ENCODE assay signal across 22 mouse cellular contexts in the genomic region with DNA sequence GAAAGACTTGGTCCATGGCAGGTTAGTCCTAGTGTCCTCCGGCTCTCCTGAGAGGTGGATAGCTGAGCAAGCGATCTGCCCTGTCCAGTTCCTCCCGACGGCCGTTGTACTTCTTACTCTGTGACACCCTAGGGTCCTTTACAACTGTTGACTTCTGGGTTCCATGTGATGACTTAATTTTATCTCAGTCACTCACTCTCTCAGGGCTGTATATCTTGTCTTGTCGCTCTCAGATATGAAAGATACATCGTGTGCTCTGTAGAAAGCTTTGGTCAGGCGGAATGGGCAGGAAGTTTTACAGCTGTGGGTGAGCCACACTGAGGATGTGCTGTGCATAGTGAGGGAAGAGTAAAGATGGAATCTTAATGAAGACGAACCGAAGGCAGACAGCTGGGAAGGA.
DNase-seq lines count a peak whose midpoint lies in the region; ATAC-seq and TF ChIP-seq lines count a peak whose summit lies in the region.
"Had no signal": no experiment of that assay in that cellular context is flagged by ENCODE, and none has a peak within 500 bp of the region (broad histone marks: within the 10 kb centered on the region; RNA-seq: fewer than 3 reads in every experiment).

No protein-coding gene starts in this region.

- peaks cover 7% of the 10 kb centered on the region; the same call in 1 of the 2 replicates for H3K4me1 ChIP-seq in liver, embryonic 11.5 days (replicated peaks; ENCODE audit: control insufficient read depth, insufficient read depth, low read length)
- no peaks in the 10 kb centered on the region for H3K4me1 ChIP-seq in stomach, embryonic 15.5 days
- no peaks in the 10 kb centered on the region for H3K4me1 ChIP-seq in stomach, postnatal 0 days (replicated peaks; ENCODE audit: control insufficient read depth, insufficient read depth)
- H3K4me1 ChIP-seq in liver, embryonic 15.5 days (replicated peaks): peaks cover 18% of the 10 kb centered on the region
- H3K4me1 ChIP-seq: embryonic facial prominence, embryonic 15.5 days; forebrain, embryonic 15.5 days had no signal

- 49% methylated on average over 10 of the region's 10 CpGs for WGBS in liver, embryonic 11.5 days
- 72% methylated on average over 10 of the region's 10 CpGs for WGBS in stomach, embryonic 15.5 days
- 82% methylated on average over 10 of the region's 10 CpGs for WGBS in stomach, postnatal 0 days
- WGBS in liver, embryonic 15.5 days (ENCODE audit: insufficient replicate concordance): 35% methylated on average over 10 of the region's 10 CpGs

- no peaks in the 10 kb centered on the region for H3K36me3 ChIP-seq in liver, embryonic 11.5 days (ENCODE audit: control insufficient read depth, insufficient read depth, low read length)
- H3K36me3 ChIP-seq in stomach, embryonic 15.5 days: no peaks in the 10 kb centered on the region
- no peaks in the 10 kb centered on the region for H3K36me3 ChIP-seq in stomach, postnatal 0 days (ENCODE audit: control insufficient read depth, insufficient read depth, low read length)
- no peaks in the 10 kb centered on the region for H3K36me3 ChIP-seq in liver, embryonic 15.5 days (replicated peaks)
- H3K36me3 ChIP-seq: embryonic facial prominence, embryonic 15.5 days; forebrain, embryonic 15.5 days; heart, embryonic 10.5 days; hindbrain, embryonic 12.5 days had no signal

- intact Hi-C loops in left cerebral cortex, postnatal 14 days (cut with DNase I): no loop called here

- no peaks in the 10 kb centered on the region for H3K9me3 ChIP-seq in liver, embryonic 11.5 days (ENCODE audit: control insufficient read depth, low read length)
- no peaks in the 10 kb centered on the region for H3K9me3 ChIP-seq in stomach, embryonic 15.5 days
- H3K9me3 ChIP-seq in stomach, postnatal 0 days (ENCODE audit: control insufficient read depth, low read length): no peaks in the 10 kb centered on the region
- no peaks in the 10 kb centered on the region for H3K9me3 ChIP-seq in liver, embryonic 15.5 days (replicated peaks)
- H3K9me3 ChIP-seq: embryonic facial prominence, embryonic 15.5 days; forebrain, embryonic 15.5 days; heart, embryonic 10.5 days; hindbrain, embryonic 12.5 days had no signal

- no peaks in the 10 kb centered on the region for H3K27me3 ChIP-seq in liver, embryonic 11.5 days (replicated peaks; ENCODE audit: control insufficient read depth, insufficient read depth, low read length)
- no peaks in the 10 kb centered on the region for H3K27me3 ChIP-seq in stomach, embryonic 15.5 days (replicated peaks)
- H3K27me3 ChIP-seq in stomach, postnatal 0 days (ENCODE audit: control insufficient read depth, insufficient read depth, low read length): no peaks in the 10 kb centered on the region
- H3K27me3 ChIP-seq in liver, embryonic 15.5 days: no peaks in the 10 kb centered on the region
- H3K27me3 ChIP-seq: CH12.LX; embryonic facial prominence, embryonic 15.5 days; forebrain, embryonic 15.5 days; hindbrain, embryonic 12.5 days had no signal

- no peak overlapping the region for H3K4me2 ChIP-seq in liver, embryonic 11.5 days
- H3K4me2 ChIP-seq in stomach, embryonic 15.5 days: no peak overlapping the region
- H3K4me2 ChIP-seq in stomach, postnatal 0 days (replicated peaks; ENCODE audit: low read depth): no peak overlapping the region
- H3K4me2 ChIP-seq in liver, embryonic 15.5 days: peak overlapping the region; percentile 4; the same call in 1 of the 2 replicates
- H3K4me2 ChIP-seq: embryonic facial prominence, embryonic 15.5 days; forebrain, embryonic 15.5 days; hindbrain, embryonic 12.5 days had no signal

- no peak for DNase-seq in liver, embryonic 11.5 days (ENCODE audit: low spot score)
- DNase-seq in liver: no peak
- no peak for DNase-seq in stomach, postnatal 0 days (ENCODE audit: low spot score)
- no peak for DNase-seq in cerebellum, postnatal 14 days
- DNase-seq in left cerebral cortex, postnatal 14 days (ENCODE audit: low spot score in 2 of 2): no peak
- DNase-seq: adrenal gland, adult 2 months; adrenal gland, postnatal 25 days; cerebellum, adult 18-20 months; cerebellum, adult 9-11 months; embryo, embryonic 11 days; gastrocnemius, postnatal 14 days; heart, postnatal 10 days; heart, postnatal 4 days had no signal

- no peak overlapping the region for H3K9ac ChIP-seq in liver, embryonic 11.5 days (ENCODE audit: low read depth, low read length)
- no peak overlapping the region for H3K9ac ChIP-seq in stomach, embryonic 15.5 days
- H3K9ac ChIP-seq in stomach, postnatal 0 days (ENCODE audit: low read length): no peak overlapping the region
- H3K9ac ChIP-seq in liver, embryonic 15.5 days: no peak overlapping the region
- H3K9ac ChIP-seq: embryonic facial prominence, embryonic 15.5 days; forebrain, embryonic 15.5 days; hindbrain, embryonic 12.5 days had no signal

- peak; percentile 82 for ATAC-seq in liver, embryonic 11.5 days (replicated peaks; ENCODE audit: low FRiP score)
- peak; percentile 31; the same call in 1 of the 2 replicates for ATAC-seq in stomach, embryonic 15.5 days (ENCODE audit: insufficient read depth, low FRiP score, low read depth)
- ATAC-seq in stomach, postnatal 0 days (ENCODE audit: low FRiP score, low TSS enrichment): no peak
- ATAC-seq in liver, embryonic 15.5 days (ENCODE audit: insufficient read depth): peak; percentile 70
- peak; percentile 55 for ATAC-seq in megakaryocyte-erythroid progenitor cell, adult 5-6 weeks (replicated peaks; ENCODE audit: low FRiP score, low TSS enrichment, poor library complexity, severe bottlenecking)
- ATAC-seq: forebrain, embryonic 15.5 days had no signal

- H3K4me3 ChIP-seq in liver, embryonic 11.5 days (ENCODE audit: low read depth, low read length): no peak overlapping the region
- no peak overlapping the region for H3K4me3 ChIP-seq in stomach, embryonic 15.5 days (replicated peaks)
- no peak overlapping the region for H3K4me3 ChIP-seq in stomach, postnatal 0 days (ENCODE audit: low read depth, low read length)
- no peak overlapping the region for H3K4me3 ChIP-seq in liver, embryonic 15.5 days (replicated peaks)
- H3K4me3 ChIP-seq: embryonic facial prominence, embryonic 15.5 days; forebrain, embryonic 15.5 days; heart, embryonic 10.5 days; hindbrain, embryonic 12.5 days had no signal

- TF ChIP-seq EP300 in stomach, postnatal 0 days (optimal IDR thresholded peaks at IDR 0.05): no peak

- H3K27ac ChIP-seq in liver, embryonic 11.5 days (ENCODE audit: low read depth, low read length): no peak overlapping the region
- no peak overlapping the region for H3K27ac ChIP-seq in stomach, embryonic 15.5 days
- H3K27ac ChIP-seq in stomach, postnatal 0 days (replicated peaks): no peak overlapping the region
- peak overlapping the region; percentile 12; the same call in 1 of the 2 replicates for H3K27ac ChIP-seq in liver, embryonic 15.5 days (replicated peaks)
- H3K27ac ChIP-seq: embryonic facial prominence, embryonic 15.5 days; forebrain, embryonic 15.5 days; heart, embryonic 10.5 days; hindbrain, embryonic 12.5 days; hindbrain, postnatal 0 days had no signal

- no peak for TF ChIP-seq CTCF in stomach, postnatal 0 days (IDR thresholded peaks at IDR 0.05; ENCODE audit: low read depth)
